Mouse (Mus musculus) forebrain, embryonic 14.5 days (tissue): ENCODE results near the gene Srcin1. TPM values are rescaled to one million over a fixed set of nuclear protein-coding genes. Genes with fewer than 3 reads are reported as not detected.

ENCODE experiments used
- ATAC-seq: fragments of 200-750 bp; cut with Nextera tagmentation; 2 replicates; pipeline ENCODE4 v1.8.0; 2017; ENCODE audit warnings: mild to moderate bottlenecking, moderate library complexity
- DNase-seq: peaks from one replicate; pipeline ENCODE4 v3.0.0-alpha.2; 2015; ENCODE audit warnings: low spot score
- H3K27ac ChIP-seq: fragments of 300-500 bp; sonication (generic); 2 replicates; pipeline ENCODE4 v1.5.1; 2014; ENCODE audit warnings: low read depth, mild to moderate bottlenecking, control low read depth, low read length, moderate library complexity
- H3K27me3 ChIP-seq: fragments of 300-500 bp; sonication (generic); replicated peaks from 2 replicates; pipeline ENCODE4 v1.6.1; 2014; ENCODE audit warnings: low read length, control low read depth, mixed read lengths; ENCODE audit not compliant: control insufficient read depth, insufficient read depth
- H3K36me3 ChIP-seq: fragments of 300-500 bp; sonication (generic); 2 replicates; pipeline ENCODE4 v1.6.1; 2014; ENCODE audit warnings: low read length, control low read depth; ENCODE audit not compliant: control insufficient read depth, insufficient read depth
- H3K4me1 ChIP-seq: fragments of 300-500 bp; sonication (generic); 2 replicates; pipeline ENCODE4 v1.6.1; 2014; ENCODE audit warnings: antibody characterized with exemption, low read length, control low read depth; ENCODE audit not compliant: control insufficient read depth, insufficient read depth
- H3K4me2 ChIP-seq: fragments of 300-500 bp; sonication (generic); 2 replicates; pipeline ENCODE4 v1.6.1; 2014; ENCODE audit warnings: mild to moderate bottlenecking, control low read depth, low read length
- H3K4me3 ChIP-seq: fragments of 300-500 bp; sonication (generic); 2 replicates; pipeline ENCODE4 v1.5.1; 2014; ENCODE audit warnings: low read depth, low read length, control low read depth
- H3K9ac ChIP-seq: fragments of 300-500 bp; sonication (generic); 2 replicates; pipeline ENCODE4 v1.6.1; 2014; ENCODE audit warnings: mild to moderate bottlenecking, low read length, control low read depth, moderate library complexity
- H3K9me3 ChIP-seq: fragments of 300-500 bp; sonication (generic); replicated peaks from 2 replicates; pipeline ENCODE4 v1.6.1; 2016; ENCODE audit warnings: low read length, control low read depth, mixed read lengths; ENCODE audit not compliant: control insufficient read depth
- WGBS: fragments of 180-500 bp; shearing (Covaris S2); extraction: QIAGEN DNeasy Blood & Tissue Kit; methylation state at CpG from one replicate; pipeline ENCODE4 v1.1.7; 2014; 5-methylcytosine and 5-hydroxymethylcytosine counted together
- polyA plus RNA-seq: library from polyadenylated mRNA; unstranded; fragments of >200 nt; fragmentation: Nextera tagmentation; extraction: Ambion mirVana; gene quantifications from 2 replicates; pipeline ENCODE4 v1.2.1, GENCODE M21; 2014

Srcin1 gene
- polyA plus RNA-seq, 1 experiment from 2014 or later, result 5.6 TPM

DNA sequence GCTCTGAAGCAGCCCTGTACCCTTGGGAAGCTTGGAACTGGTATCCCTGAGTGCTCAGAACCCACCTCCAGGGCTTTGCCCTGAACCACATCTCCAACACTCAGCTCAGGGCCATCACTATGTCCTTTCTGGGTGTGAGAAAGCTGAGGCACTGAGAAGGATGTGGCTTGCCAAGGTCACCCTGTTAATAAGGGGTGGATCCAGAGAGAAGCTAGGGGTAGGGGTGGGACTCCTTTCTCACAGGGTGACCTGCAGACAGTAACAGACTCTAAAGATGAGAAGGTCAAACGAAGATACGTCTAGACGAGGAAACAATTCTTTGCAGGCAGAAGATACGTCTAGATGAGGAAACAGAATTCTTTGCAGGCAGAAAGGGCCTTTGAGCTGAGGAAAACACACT, 73.1 kb downstream of the Srcin1 start:
- no peak overlapping the region for H3K4me2 ChIP-seq
- WGBS, result 86% methylated on average over 4 of the region's 4 CpGs
- H3K27me3 ChIP-seq, result peaks cover 37% of the 10 kb centered on the region
- no peak overlapping the region for H3K9ac ChIP-seq
- ATAC-seq (no peak), DNase-seq (no peak)
- no peak overlapping the region for H3K27ac ChIP-seq
- no peaks in the 10 kb centered on the region for H3K36me3 ChIP-seq
- no peaks in the 10 kb centered on the region for H3K9me3 ChIP-seq
- peaks cover 10% of the 10 kb centered on the region for H3K4me1 ChIP-seq
- no peak overlapping the region for H3K4me3 ChIP-seq

DNA sequence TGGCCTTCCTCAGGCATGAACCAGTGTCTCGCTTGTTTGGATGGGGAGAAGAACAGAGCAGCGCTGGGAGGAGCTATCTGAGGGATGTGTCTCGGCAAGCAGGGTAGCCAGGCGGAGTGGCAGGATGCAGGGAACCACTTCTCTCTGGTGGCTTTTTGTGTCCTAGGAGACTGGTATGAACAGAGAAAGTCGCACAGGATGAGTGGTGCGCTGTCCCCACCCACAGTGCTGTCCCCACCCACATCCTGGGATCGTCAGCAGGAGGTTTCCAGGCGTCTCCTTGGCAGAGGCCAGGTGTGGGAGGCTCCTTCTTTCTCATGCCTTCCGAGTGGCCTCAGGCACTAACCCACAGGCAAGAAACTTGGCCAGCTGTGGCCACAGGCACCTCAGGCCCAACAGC, 73.6 kb downstream of the Srcin1 start:
- ATAC-seq (no peak), DNase-seq (no peak)
- Histone ChIP-seq H3K9ac (no peak overlapping the region), H3K4me3 (no peak overlapping the region), H3K36me3 (no peaks in the 10 kb centered on the region), H3K4me1 (peaks cover 10% of the 10 kb centered on the region), H3K27me3 (peaks cover 37% of the 10 kb centered on the region), H3K9me3 (no peaks in the 10 kb centered on the region), H3K27ac (no peak overlapping the region), H3K4me2 (no peak overlapping the region)
- 34% methylated on average over 9 of the region's 9 CpGs for WGBS

DNA sequence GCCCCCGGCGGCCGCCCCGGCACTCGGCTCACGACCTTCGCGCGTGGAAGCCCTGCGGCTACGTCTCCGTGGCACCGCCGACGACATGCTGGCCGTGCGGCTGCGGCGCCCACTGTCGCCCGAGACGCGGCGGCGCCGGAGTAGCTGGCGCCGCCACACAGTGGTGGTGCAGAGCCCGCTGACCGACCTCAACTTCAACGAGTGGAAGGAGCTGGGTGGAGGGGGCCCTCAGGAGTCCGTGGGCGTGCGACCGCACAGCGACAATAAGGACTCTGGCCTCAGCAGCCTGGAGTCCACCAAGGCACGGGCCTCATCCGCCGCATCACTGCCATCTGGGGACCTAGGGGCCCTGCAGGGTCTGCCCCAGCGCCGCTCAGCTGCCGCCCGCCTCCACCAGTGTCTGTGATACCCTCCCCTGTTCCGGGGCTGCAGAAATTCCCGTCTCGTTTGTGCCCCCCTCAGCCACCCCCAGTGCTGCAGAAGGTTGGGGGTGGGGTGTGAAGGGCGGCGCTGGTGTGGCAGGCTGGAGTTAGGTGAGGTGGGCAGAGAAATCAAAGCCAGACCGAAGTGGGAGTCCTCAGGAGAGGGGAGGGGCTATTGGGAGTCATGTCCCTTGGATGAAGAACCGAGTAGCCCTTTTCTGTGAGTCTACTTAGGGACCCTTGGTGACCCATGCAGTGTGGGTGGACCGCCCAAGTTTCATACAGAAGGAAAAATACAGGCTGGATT, 75.1 kb downstream of the Srcin1 start:
- Histone ChIP-seq H3K4me2 (peak overlapping the region; percentile 66), H3K4me1 (peaks cover 10% of the 10 kb centered on the region), H3K9me3 (no peaks in the 10 kb centered on the region), H3K27ac (no peak overlapping the region), H3K36me3 (no peaks in the 10 kb centered on the region), H3K4me3 (peak overlapping the region; percentile 33), H3K27me3 (peaks cover 37% of the 10 kb centered on the region), H3K9ac (peak overlapping the region; percentile 54)
- WGBS, result 3% methylated on average over 51 of the region's 51 CpGs
- ATAC-seq (peak; percentile 61; the same call in 1 of the 2 replicates), DNase-seq (no peak)

DNA sequence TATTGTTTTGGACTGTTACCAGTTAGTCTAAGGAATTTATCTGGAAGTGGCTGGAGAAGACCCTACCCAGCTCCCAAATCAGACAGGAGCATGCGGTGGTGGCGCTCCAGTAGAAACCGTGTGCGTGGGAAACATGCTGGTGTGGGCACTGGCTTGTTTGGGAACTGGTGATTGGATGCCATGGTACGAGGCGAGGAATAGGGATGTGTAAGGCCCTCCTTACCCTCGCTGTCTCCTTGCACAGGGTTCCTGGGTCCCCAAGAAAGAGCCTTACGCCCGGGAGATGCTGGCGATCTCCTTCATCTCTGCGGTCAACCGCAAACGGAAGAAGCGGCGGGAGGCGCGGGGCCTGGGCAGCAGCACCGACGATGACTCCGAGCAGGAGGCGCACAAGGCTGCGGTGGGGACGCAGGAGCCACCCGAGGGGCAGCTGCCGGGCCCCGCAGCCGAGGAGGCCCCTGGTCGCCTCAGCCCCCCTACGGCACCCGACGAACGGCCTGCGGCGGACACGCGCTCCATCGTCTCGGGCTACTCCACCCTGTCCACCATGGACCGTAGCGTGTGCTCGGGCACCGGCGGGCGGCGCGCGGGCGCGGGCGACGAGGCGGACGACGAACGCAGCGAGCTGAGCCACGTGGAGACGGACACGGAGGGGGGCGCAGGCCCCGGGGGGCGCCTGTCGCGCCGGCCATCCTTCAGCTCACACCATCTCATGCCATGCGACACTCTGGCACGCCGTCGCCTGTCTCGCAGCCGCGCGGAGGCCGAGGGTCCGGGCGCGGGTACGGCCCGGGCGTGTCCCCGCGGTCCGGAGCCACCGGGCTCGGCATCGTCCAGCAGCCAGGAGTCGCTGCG, 75.9 kb downstream of the Srcin1 start, which contains the start of gene 4933428G20Rik:
TSS of gene 4933428G20Rik (minus strand) at position 476 of the 855 bp plus-strand sequence.
- H3K9ac ChIP-seq, result peak within 1 kb of the TSS; percentile 54
- peak within 1 kb of the TSS; percentile 66 for H3K4me2 ChIP-seq
- H3K9me3 ChIP-seq, result no peaks in the 10 kb centered on the region
- H3K36me3 ChIP-seq, result no peaks in the 10 kb centered on the region
- DNase-seq, result no peak
- peak; percentile 50 for ATAC-seq
- WGBS, result 8% methylated on average over 59 of the region's 88 CpGs
- peak within 1 kb of the TSS; percentile 33 for H3K4me3 ChIP-seq
- no peak within 1 kb of the TSS for H3K27ac ChIP-seq
- H3K4me1 ChIP-seq, result peaks cover 10% of the 10 kb centered on the region
- peaks cover 37% of the 10 kb centered on the region for H3K27me3 ChIP-seq

DNA sequence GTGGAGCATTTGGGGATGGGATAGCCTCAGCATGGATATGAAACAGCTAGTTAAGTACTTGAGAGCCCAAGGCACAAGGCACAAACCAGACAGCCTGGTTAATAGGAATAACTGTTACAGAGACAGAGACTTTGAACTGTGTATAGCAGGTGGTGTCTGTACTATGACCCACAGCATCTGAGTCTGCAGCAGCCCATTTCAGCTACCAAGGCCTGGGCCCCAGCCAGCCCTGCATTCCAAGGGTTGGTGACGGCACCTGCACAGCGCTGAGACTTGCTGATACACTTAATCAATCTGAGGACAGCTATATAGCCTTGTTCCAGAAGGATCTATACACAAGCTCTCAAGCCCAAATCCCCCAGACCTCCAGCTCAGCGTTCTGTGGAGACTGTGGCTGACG, 78.4 kb downstream of the Srcin1 start:
- whole genome bisulfite sequencing, result 91% methylated on average over 4 of the region's 4 CpGs
- Histone ChIP-seq H3K27me3 (peaks cover 37% of the 10 kb centered on the region), H3K9ac (no peak overlapping the region), H3K4me3 (no peak overlapping the region), H3K9me3 (no peaks in the 10 kb centered on the region), H3K36me3 (0 out of 2 replicates have a peak, but pooled peaks cover 8% of the 10 kb centered on the region), H3K4me1 (peaks cover 10% of the 10 kb centered on the region), H3K4me2 (no peak overlapping the region), H3K27ac (no peak overlapping the region)
- ATAC-seq (no peak), DNase-seq (no peak)

DNA sequence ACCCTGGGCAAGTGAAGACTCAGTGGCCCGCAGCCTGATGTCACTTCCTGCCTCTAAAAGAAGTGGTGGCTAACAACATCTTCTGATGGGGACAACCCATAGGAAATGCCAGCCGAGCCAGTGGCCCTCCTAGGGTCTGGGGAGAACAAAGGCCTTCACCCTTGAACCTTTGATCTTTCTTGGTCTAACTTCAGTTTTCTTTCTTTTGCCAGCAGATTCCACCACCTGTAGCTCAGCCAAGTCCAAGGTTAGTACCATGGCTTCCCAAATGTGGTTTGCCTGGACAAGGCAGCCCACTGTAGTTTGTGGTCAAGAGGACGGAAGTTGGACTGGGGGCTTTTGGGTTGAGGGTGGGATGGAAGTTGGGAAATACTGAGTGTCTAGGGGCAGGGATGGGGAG, 83.2 kb downstream of the Srcin1 start:
- Histone ChIP-seq H3K4me3 (no peak overlapping the region), H3K9ac (no peak overlapping the region), H3K27me3 (no peaks in the 10 kb centered on the region), H3K4me1 (no peaks in the 10 kb centered on the region), H3K36me3 (peaks cover 17% of the 10 kb centered on the region; the same call in 1 of the 2 replicates), H3K9me3 (no peaks in the 10 kb centered on the region), H3K27ac (no peak overlapping the region), H3K4me2 (no peak overlapping the region)
- ATAC-seq (no peak), DNase-seq (no peak)
- 88% methylated on average over 3 of the region's 3 CpGs for WGBS

DNA sequence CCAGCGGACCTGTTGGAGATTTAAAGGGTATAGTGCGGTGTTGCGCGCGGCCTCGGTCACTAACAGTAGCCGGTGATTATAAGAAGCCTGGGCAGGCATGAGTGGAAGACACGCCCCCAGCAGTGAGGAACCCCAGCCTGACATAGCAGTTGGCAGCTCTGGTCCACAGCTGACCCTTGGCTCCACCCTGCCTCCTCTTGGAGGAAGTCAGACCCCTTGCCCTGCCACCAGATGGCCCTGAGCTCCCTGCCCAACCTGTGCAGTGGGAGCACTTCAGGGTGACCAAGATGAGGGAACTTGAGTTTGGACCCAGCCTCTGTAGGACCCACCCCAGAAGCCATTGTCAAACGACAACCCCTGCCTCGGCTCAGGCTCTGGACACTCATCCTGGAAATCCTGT, 84.3 kb downstream of the Srcin1 start:
- Histone ChIP-seq H3K4me3 (no peak overlapping the region), H3K9me3 (no peaks in the 10 kb centered on the region), H3K4me2 (no peak overlapping the region), H3K27me3 (no peaks in the 10 kb centered on the region), H3K4me1 (no peaks in the 10 kb centered on the region), H3K27ac (no peak overlapping the region), H3K36me3 (peaks cover 20% of the 10 kb centered on the region; the same call in 1 of the 2 replicates), H3K9ac (no peak overlapping the region)
- DNase-seq (no peak), ATAC-seq (no peak)
- 74% methylated on average over 10 of the region's 10 CpGs for WGBS

DNA sequence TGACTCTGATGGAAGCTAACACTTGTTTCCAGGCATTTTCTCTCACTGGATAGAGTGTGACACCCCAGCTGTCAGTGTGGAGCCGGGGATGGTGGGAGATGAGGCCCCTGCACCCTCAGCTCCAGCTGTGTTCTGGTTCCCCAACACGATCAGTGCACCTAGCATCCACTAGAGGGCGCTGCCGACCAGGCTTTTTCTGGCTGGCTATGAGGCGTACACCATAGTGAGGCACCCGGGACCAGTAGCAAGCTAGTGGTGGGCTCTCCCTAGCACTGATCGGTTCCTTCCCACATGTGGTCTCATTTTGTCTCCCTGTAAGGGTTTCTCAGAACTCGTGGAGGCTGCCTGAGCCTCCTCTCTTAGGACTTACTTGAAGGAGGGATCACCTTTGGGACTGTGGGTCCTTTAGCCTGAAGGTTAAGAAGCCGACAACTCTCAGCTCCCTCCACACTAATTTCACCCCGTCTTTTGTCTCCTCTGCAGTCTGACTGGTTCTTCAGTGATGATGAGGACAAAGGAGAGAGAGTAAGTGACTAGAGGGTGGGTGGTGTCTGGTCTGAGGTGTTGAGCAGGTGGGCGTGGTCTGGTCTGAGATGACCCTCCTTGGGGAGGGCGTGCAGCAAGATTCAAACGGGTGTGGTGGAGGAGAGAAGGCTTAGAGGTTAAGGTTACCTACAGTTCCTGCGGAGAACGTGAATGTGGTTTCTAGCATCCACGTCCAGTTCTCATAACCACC, 86.2 kb downstream of the Srcin1 start:
- WGBS, result 16% methylated on average over 16 of the region's 16 CpGs
- Histone ChIP-seq H3K4me3 (no peak overlapping the region), H3K27me3 (no peaks in the 10 kb centered on the region), H3K9ac (no peak overlapping the region), H3K4me2 (no peak overlapping the region), H3K36me3 (peaks cover 29% of the 10 kb centered on the region; the same call in 1 of the 2 replicates), H3K27ac (no peak overlapping the region), H3K9me3 (no peaks in the 10 kb centered on the region), H3K4me1 (no peaks in the 10 kb centered on the region)
- ATAC-seq (peak; percentile 75), DNase-seq (peak; percentile 85)
